Comparison of ENCODE assay signal across 22 mouse cellular contexts in genomic region chr7:43788096-43788495, GRCm38 (mm10). TPM values are rescaled to one million over a fixed set of nuclear protein-coding genes. Genes with fewer than 3 reads are reported as not detected.
"Had no signal": no experiment of that assay in that cellular context is flagged by ENCODE, and none has a peak within 500 bp of the region (broad histone marks: within the 10 kb centered on the region; RNA-seq: fewer than 3 reads in every experiment).

No protein-coding gene starts in this region.

- H3K36me3 ChIP-seq: limb, embryonic 13.5 days; midbrain, embryonic 13.5 days; neural tube, embryonic 15.5 days had no signal

- H3K4me1 ChIP-seq: limb, embryonic 13.5 days; midbrain, embryonic 13.5 days; neural tube, embryonic 15.5 days had no signal

- H3K4me2 ChIP-seq: limb, embryonic 13.5 days; midbrain, embryonic 13.5 days; neural tube, embryonic 15.5 days had no signal

- H3K27ac ChIP-seq: limb, embryonic 13.5 days; liver, embryonic 14.5 days; midbrain, embryonic 13.5 days; neural tube, embryonic 15.5 days had no signal

- ATAC-seq: lung, postnatal 0 days; midbrain, embryonic 13.5 days had no signal

- H3K4me3 ChIP-seq: layer of hippocampus, adult 2 months; limb, embryonic 13.5 days; midbrain, embryonic 13.5 days; neural tube, embryonic 15.5 days had no signal

- DNase-seq: kidney, adult 2 months; kidney, postnatal 36 days; left cerebral cortex, postnatal 4 days; lung, adult 2 months; lung, postnatal 36 days; right cerebral cortex, adult 18-20 months; right cerebral cortex, postnatal 25 days; thymus, postnatal 4 days had no signal

- H3K9ac ChIP-seq: limb, embryonic 13.5 days; liver, embryonic 14.5 days; midbrain, embryonic 13.5 days; neural tube, embryonic 15.5 days had no signal

- H3K9me3 ChIP-seq: limb, embryonic 13.5 days; midbrain, embryonic 13.5 days; neural tube, embryonic 15.5 days had no signal

RNA-seq across cellular contexts. Expression of gene Klk9, which starts 3.6 kb away (rescaled TPM):
- total RNA-seq: layer of hippocampus, adult 2 months; left cerebral cortex, adult 18-20 months; left cerebral cortex, postnatal 10 days; left cerebral cortex, postnatal 4 days; liver, adult 2 months; megakaryocyte progenitor cell, adult 5-6 weeks; midbrain, postnatal 0 days had no signal
- polyA plus RNA-seq: kidney, adult 2 months; kidney, embryonic 16.5 days; liver, adult 2 months; liver, embryonic 14.5 days; midbrain, postnatal 0 days; neural tube, embryonic 11.5 days; small intestine, adult 2 months had no signal

RNA-seq across cellular contexts. Expression of gene Klk10, which starts 7.3 kb away (rescaled TPM):
- total RNA-seq: left cerebral cortex, adult 18-20 months; left cerebral cortex, postnatal 10 days; left cerebral cortex, postnatal 4 days; liver, adult 2 months; megakaryocyte progenitor cell, adult 5-6 weeks had no signal
- polyA plus RNA-seq: liver, adult 2 months; midbrain, embryonic 13.5 days; midbrain, postnatal 0 days; neural tube, embryonic 11.5 days had no signal

RNA-seq across cellular contexts. Expression of gene Klk11, which starts 13.7 kb away (rescaled TPM):
- total RNA-seq: layer of hippocampus, adult 2 months; left cerebral cortex, adult 18-20 months; left cerebral cortex, postnatal 10 days; left cerebral cortex, postnatal 4 days; liver, adult 2 months; megakaryocyte progenitor cell, adult 5-6 weeks; midbrain, postnatal 0 days had no signal
- polyA plus RNA-seq: kidney, adult 2 months; kidney, embryonic 16.5 days; liver, adult 2 months; liver, embryonic 14.5 days; midbrain, embryonic 13.5 days; midbrain, postnatal 0 days; neural tube, embryonic 11.5 days; neural tube, embryonic 15.5 days; small intestine, adult 2 months had no signal

RNA-seq across cellular contexts. Expression of gene Klk12, which starts 19.4 kb away (rescaled TPM):
- total RNA-seq: layer of hippocampus, adult 2 months; left cerebral cortex, adult 18-20 months; left cerebral cortex, postnatal 10 days; left cerebral cortex, postnatal 4 days; liver, adult 2 months; megakaryocyte progenitor cell, adult 5-6 weeks; midbrain, postnatal 0 days had no signal
- polyA plus RNA-seq: kidney, adult 2 months; kidney, embryonic 16.5 days; limb, embryonic 13.5 days; liver, adult 2 months; liver, embryonic 14.5 days; lung, postnatal 0 days; midbrain, embryonic 13.5 days; midbrain, postnatal 0 days; neural tube, embryonic 11.5 days; neural tube, embryonic 15.5 days; small intestine, adult 2 months had no signal
